Mouse (Mus musculus): ENCODE data around the gene Pnkd. TPM values are rescaled to one million over a fixed set of nuclear protein-coding genes. Genes with fewer than 3 reads are reported as not detected.

The Pnkd gene
- polyA plus RNA-seq, 1 experiment, result 40.9 TPM

DNA sequence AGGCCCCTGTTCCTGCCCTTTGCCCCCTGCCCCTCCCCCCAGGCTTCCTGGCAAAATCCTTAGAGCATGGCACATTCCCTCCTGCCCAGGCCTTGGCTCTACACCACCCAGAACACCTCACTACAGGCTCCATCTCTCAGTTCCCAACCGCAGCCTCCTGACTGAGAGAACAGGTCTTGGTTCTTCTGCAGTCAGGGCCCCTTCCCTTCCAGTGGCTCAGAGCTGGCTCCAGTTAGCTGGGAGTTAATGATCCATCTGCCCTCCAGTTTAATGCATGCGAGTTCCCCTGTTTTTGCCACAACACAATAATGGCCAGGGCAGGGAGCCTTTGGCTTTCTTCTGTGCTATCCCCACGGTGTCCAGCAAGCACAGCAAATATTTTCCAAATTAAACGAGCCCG lies 58.4 kb downstream of the Pnkd start:
- H3K9me3 ChIP-seq (replicated peaks; ENCODE audit: control insufficient read depth, insufficient read depth, low read length, poor library complexity, severe bottlenecking), result no peaks in the 10 kb centered on the region
- H3K4me1 ChIP-seq (ENCODE audit: control insufficient read depth, insufficient read depth, low read length), result peaks cover 4% of the 10 kb centered on the region
- H3K36me3 ChIP-seq (ENCODE audit: control insufficient read depth, insufficient read depth, low read length, poor library complexity, severe bottlenecking), result no peaks in the 10 kb centered on the region
- H3K4me3 ChIP-seq (ENCODE audit: low read depth, low read length), result no peak overlapping the region
- no peaks in the 10 kb centered on the region for H3K27me3 ChIP-seq (ENCODE audit: control insufficient read depth, insufficient read depth, low read length, poor library complexity, severe bottlenecking)
- TF ChIP-seq POLR2A (IDR thresholded peaks at IDR 0.05; ENCODE audit: insufficient read depth, low read length) (no peak), EP300 (IDR thresholded peaks at IDR 0.05; ENCODE audit: insufficient read depth, low read depth, low read length) (no peak), CTCF (IDR thresholded peaks at IDR 0.05; ENCODE audit: low read depth, low read length) (no peak)
- no peak overlapping the region for H3K9ac ChIP-seq (ENCODE audit: low read depth, poor library complexity, severe bottlenecking)
- no peak overlapping the region for H3K27ac ChIP-seq (ENCODE audit: insufficient read depth, low read length)

- H3K4me1 ChIP-seq (ENCODE audit: control insufficient read depth, insufficient read depth, low read length), result peaks cover 1% of the 10 kb centered on the region
- H3K27me3 ChIP-seq (ENCODE audit: control insufficient read depth, insufficient read depth, low read length, poor library complexity, severe bottlenecking), result no peaks in the 10 kb centered on the region
- TF ChIP-seq POLR2A (IDR thresholded peaks at IDR 0.05; ENCODE audit: insufficient read depth, low read length) (no peak), EP300 (IDR thresholded peaks at IDR 0.05; ENCODE audit: insufficient read depth, low read depth, low read length) (peak; percentile 76)
- no peaks in the 10 kb centered on the region for H3K36me3 ChIP-seq (ENCODE audit: control insufficient read depth, insufficient read depth, low read length, poor library complexity, severe bottlenecking)
- H3K4me3 ChIP-seq (ENCODE audit: low read depth, low read length), result no peak overlapping the region
- H3K9me3 ChIP-seq (replicated peaks; ENCODE audit: control insufficient read depth, insufficient read depth, low read length, poor library complexity, severe bottlenecking), result no peaks in the 10 kb centered on the region
- no peak overlapping the region for H3K27ac ChIP-seq (ENCODE audit: insufficient read depth, low read length)
- H3K9ac ChIP-seq (ENCODE audit: low read depth, poor library complexity, severe bottlenecking), result no peak overlapping the region
Observed at GRCm38 (mm10) chr1:74344163-74344916, 59.6 kb downstream of the Pnkd start.

DNA sequence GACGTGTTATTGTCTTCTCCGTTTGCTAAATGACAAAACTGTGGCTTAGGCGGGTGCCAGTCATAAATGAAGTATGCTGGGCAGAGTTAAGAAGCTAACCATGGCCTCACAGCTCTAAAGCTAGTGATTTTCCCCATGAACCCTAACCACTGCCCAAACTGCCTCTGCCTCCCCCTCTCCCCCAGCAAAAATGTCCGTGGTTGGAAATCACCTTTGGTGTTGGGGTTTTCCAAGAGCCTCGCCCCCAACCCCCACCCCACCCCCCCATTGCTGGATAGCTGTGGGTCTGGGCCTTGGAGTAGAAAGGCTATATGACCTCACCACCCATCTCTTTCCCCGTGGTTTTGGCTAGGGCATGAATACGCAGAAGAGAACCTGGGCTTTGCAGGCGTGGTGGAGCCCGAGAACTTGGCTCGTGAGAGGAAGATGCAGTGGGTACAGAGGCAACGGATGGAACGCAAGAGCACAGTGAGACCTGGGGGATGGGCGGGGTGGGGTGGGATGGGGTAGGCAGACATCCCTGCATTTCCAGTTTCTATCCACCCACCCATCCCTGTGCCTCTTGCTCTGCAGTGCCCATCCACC lies 66.5 kb downstream of the Pnkd start:
- H3K4me3 ChIP-seq (ENCODE audit: low read depth, low read length), result no peak overlapping the region
- no peak overlapping the region for H3K9ac ChIP-seq (ENCODE audit: low read depth, poor library complexity, severe bottlenecking)
- H3K27me3 ChIP-seq (ENCODE audit: control insufficient read depth, insufficient read depth, low read length, poor library complexity, severe bottlenecking), result no peaks in the 10 kb centered on the region
- no peaks in the 10 kb centered on the region for H3K4me1 ChIP-seq (ENCODE audit: control insufficient read depth, insufficient read depth, low read length)
- H3K9me3 ChIP-seq (replicated peaks; ENCODE audit: control insufficient read depth, insufficient read depth, low read length, poor library complexity, severe bottlenecking), result no peaks in the 10 kb centered on the region
- TF ChIP-seq POLR2A (IDR thresholded peaks at IDR 0.05; ENCODE audit: insufficient read depth, low read length) (no peak), CTCF (IDR thresholded peaks at IDR 0.05; ENCODE audit: low read depth, low read length) (no peak), EP300 (IDR thresholded peaks at IDR 0.05; ENCODE audit: insufficient read depth, low read depth, low read length) (no peak)
- no peaks in the 10 kb centered on the region for H3K36me3 ChIP-seq (ENCODE audit: control insufficient read depth, insufficient read depth, low read length, poor library complexity, severe bottlenecking)
- no peak overlapping the region for H3K27ac ChIP-seq (ENCODE audit: insufficient read depth, low read length)

DNA sequence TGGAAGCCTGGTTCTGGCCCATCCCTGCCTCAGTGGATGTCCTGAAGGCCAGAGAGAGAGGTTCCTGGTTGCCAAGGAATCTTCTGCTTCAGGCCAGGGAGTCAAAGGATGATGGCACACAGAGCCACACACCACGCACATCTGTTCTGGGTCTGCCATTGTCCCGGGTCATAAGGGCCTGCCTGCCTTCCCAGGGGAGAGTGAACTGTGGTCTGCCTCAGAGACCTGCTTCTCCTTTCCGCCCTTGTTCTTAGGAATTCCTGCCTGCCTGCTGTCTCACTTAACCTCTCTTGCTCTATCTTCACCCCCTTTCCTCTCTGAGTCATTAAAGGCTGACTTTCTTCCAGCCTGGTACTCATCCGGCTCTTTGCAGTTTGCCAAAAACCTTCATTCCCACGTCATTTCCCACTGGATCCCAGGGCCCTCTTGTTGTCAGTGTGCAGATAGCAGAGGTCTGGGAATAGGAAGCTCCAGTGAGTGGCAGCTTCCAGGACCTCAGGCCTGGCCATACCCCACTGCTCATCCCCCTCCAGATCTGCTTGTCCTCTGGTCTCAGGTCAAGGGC lies 67.9 kb downstream of the Pnkd start:
- Histone ChIP-seq H3K27ac (ENCODE audit: insufficient read depth, low read length) (no peak overlapping the region), H3K4me3 (ENCODE audit: low read depth, low read length) (no peak overlapping the region), H3K9me3 (replicated peaks; ENCODE audit: control insufficient read depth, insufficient read depth, low read length, poor library complexity, severe bottlenecking) (no peaks in the 10 kb centered on the region), H3K36me3 (ENCODE audit: control insufficient read depth, insufficient read depth, low read length, poor library complexity, severe bottlenecking) (no peaks in the 10 kb centered on the region), H3K27me3 (ENCODE audit: control insufficient read depth, insufficient read depth, low read length, poor library complexity, severe bottlenecking) (no peaks in the 10 kb centered on the region), H3K4me1 (ENCODE audit: control insufficient read depth, insufficient read depth, low read length) (no peaks in the 10 kb centered on the region), H3K9ac (ENCODE audit: low read depth, poor library complexity, severe bottlenecking) (no peak overlapping the region)
- no peak for TF ChIP-seq CTCF (IDR thresholded peaks at IDR 0.05; ENCODE audit: low read depth, low read length)
- no peak for TF ChIP-seq POLR2A (IDR thresholded peaks at IDR 0.05; ENCODE audit: insufficient read depth, low read length)
- no peak for TF ChIP-seq EP300 (IDR thresholded peaks at IDR 0.05; ENCODE audit: insufficient read depth, low read depth, low read length)

DNA sequence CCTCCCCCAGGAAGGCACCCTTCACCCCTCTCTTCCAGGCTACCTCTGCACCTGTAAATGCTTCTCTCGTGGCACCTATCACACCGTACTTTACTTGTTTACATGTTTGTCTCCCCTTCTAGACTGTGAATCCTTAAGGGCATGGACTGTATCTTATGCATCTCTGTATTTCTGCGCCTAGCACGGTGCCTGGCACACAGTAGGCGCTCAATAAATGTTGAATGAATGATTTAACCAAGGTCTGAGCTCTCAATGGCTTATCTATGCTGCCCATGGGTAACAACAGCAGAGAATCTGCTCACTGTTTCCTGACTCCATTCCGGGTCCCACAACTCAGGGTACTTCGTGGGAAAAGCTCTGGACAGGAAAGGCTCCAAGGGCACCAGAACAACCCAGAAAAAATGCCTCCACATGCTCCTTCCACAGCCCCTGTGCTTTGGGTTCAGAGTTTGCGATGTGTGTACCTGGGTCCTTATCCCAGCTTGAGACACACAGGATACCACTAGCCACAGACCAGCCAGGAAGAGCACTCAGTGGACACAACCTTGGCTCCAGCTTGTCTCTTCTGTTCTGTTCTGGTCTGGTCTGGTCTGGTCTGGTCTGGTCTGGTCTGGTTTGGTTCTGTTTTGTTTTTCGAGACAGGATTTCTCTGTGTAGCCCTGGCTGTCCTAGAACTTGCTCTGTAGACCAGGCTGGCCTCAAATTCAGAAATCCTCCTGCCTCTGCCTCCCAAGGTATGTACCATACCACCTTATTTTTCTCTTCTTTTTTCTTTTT lies 68.9 kb downstream of the Pnkd start:
- TF ChIP-seq EP300 (IDR thresholded peaks at IDR 0.05; ENCODE audit: insufficient read depth, low read depth, low read length), result no peak
- no peak for TF ChIP-seq POLR2A (IDR thresholded peaks at IDR 0.05; ENCODE audit: insufficient read depth, low read length)
- TF ChIP-seq CTCF (IDR thresholded peaks at IDR 0.05; ENCODE audit: low read depth, low read length), result no peak
- H3K27ac ChIP-seq (ENCODE audit: insufficient read depth, low read length), result no peak overlapping the region
- no peaks in the 10 kb centered on the region for H3K27me3 ChIP-seq (ENCODE audit: control insufficient read depth, insufficient read depth, low read length, poor library complexity, severe bottlenecking)
- H3K9me3 ChIP-seq (replicated peaks; ENCODE audit: control insufficient read depth, insufficient read depth, low read length, poor library complexity, severe bottlenecking), result no peaks in the 10 kb centered on the region
- H3K36me3 ChIP-seq (ENCODE audit: control insufficient read depth, insufficient read depth, low read length, poor library complexity, severe bottlenecking), result no peaks in the 10 kb centered on the region
- H3K9ac ChIP-seq (ENCODE audit: low read depth, poor library complexity, severe bottlenecking), result no peak overlapping the region
- H3K4me1 ChIP-seq (ENCODE audit: control insufficient read depth, insufficient read depth, low read length), result no peaks in the 10 kb centered on the region
- no peak overlapping the region for H3K4me3 ChIP-seq (ENCODE audit: low read depth, low read length)

Measured in ES-Bruce4 (cell line).